Mouse (Mus musculus) retina, postnatal 7 days (tissue): ENCODE data around the gene Nomo1.

Experiments
- DNase-seq: peaks from one replicate; pipeline ENCODE4 v3.0.0-alpha.2; 2012; ENCODE audit warnings: low read depth, low spot score

Nomo1 gene

DNA sequence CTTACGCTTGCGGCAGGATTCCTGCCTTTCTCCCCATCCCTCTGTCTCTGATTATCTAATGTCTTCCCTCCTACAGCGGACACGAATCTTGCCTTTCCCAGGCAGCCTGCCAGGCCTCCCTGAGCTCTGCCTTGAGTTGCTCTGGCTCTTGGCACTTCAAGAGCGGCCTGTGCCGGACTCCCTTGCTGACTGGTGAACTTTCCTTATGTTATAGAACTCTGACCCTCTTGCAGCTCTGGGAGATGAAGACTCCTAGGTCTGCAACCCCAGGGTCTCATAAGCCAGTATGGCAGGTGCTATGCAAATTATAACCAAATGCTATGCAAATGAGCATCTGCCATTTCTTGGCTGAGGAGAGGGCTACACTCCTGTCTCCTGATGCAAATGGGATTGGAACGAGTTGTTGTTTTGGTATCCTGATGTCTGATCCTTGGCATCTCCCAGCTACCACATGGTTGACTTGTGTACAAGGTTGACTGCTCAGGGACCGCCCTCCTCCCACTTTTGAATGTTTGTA is 69.6 kb downstream of the Nomo1 start:
- DNase-seq, result no peak

DNA sequence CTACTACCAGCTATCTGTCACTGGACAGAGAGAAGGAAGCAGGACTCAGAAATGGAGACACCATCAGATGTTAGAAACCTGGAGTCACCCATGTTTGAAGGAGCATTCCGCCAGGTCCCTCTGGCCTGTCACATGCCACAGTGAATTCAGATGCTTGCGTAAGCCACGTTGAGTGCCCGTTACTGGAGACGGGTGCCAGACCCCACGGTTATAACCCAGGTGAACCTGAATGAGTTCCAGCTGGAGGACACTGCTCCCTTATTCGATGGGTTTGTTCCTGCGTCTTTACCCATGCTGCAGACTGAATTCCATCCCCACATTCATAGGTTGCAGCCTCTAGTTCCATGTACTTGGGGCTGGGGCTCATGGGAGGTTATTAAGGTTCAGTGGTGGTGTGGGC is 70.3 kb downstream of the Nomo1 start:
- no peak for DNase-seq

DNA sequence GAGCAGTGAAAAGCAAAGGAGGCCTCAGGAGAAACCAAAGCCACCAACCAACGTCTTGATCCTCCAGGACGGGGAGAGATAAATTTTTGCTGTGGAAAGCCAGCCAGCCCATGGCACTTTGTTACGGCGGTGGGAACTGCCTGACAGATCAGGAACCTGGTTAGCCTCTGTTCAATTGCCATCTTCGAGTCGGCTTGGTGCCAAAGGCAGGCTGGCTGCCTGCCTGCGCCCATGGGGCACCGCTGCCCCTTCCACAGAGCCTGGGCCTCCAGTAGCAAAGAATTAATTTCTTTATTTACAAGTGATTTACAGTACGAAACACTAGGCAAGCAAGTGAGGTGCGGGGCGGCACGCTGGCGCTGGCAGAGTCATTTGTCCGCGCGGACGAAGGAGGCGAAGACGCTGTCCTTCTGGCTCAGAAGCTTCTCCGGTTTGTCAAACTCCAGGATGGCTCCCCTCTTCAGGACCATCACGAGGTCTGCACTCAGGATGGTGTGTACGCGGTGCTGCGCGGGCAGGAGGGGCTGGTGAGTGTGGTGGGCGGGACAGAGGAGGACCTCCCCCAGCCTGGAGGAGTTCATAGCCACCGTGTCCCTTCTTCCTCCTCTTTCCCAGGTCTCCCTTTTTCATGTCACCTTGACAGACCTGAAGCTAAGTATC is 70.9 kb downstream of the Nomo1 start:
- no peak for DNase-seq

DNA sequence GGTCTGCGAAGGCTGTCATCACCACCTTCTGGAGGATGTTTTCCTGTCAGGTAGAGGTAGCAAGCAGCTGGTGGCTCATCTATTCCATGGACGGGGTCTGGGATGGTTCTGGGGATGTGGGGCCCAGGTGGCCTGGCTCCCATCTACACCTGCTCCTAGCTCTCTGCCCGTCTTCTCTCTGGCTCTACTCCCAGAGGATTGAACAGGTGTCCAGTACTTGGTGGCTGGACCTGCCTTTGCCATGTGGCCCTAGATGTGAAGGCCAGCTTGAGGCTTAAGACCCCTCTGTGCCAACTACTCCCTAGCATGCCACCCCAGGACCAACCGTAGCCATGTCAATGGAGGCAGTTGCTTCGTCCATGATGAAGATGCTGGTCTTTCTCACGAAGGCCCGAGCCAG is 72.0 kb downstream of the Nomo1 start:
- DNase-seq, result no peak

DNA sequence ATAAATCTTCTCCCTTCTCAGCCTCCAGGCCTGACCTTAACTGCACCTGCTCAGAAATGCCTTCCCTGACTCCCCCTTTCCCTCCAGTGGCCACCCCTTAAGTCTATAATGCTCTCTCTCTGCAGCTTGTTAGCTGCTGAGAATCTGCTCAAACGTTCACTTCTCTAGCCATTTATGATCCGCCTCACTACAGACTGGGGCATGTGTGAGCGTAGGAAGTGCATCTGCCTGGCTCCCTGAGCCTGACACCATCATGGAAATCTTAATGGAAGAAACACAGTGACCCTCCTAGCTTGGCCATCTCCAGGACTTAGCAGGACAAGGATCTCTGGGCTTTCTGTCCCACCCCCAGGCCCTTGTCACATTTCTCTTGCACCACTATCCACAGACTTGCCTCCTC is 76.6 kb downstream of the Nomo1 start:
- DNase-seq, result no peak

DNA sequence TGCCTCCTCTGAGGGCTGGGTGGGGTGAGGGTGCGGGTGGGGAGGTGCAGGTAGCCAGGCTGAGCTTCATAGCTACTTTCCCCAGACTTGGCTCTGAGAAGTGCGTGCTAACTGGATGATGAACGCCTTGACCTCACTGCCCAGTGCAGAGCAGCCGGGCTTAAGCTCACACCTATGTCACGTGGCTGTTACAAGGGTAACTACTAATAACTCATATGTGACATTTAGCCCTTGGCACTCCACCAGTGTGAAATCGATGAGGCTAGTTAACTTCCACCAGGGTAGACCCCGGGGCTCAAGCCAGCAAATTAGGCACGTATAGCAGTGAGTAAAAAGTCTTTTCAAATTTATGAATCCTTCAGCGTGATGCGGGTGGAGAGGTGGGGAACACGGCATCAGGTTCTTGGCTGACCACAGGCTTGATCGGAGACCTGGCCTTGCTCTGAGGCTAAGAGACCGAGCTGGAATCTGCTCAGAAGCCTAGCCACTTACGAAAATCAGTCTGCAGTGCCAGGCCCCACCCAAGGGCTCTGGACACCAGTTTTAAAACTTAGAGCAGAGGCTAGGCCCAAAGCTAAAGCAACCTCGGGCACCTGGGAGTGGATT is 77.8 kb downstream of the Nomo1 start:
- DNase-seq, result no peak

DNA sequence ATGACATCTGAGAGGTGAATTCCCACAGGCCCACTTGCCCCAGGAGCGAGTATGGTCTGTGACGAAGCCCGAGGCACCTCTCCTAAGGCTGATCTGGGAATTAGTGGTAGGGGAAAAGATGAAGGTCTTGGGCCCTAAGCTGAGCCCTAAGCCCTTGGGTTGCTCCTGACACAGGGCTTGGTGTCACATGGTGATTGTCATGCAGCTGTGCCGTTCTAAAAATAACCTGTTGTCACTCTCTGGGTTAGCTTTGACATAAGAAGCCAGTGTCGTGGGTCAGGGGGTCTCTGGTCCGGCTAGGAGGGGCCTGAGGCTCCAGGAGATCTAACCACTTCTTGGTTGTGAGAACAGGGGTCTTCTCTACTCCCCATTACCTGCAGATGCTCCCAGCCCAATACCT is 78.4 kb downstream of the Nomo1 start:
- no peak for DNase-seq

DNA sequence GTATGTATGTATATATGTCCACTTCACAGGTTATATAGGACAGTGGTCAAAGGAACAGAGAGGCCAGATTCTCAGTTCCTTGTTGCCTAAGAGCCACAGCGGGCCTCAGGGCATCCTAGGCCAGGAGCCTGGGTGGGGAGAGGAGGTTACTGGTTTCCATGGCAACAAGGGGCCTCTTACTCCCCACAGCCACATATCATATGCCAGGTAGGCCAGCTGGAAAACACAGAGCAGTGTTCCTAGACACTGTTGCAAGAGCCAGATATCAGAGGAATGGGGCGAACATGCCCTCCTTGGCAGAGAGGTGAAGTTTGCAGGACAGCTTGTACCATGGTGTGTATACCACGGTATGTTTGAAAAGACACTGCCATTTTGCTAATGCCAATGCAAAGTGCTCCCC is 79.9 kb downstream of the Nomo1 start:
- DNase-seq, result no peak

DNA sequence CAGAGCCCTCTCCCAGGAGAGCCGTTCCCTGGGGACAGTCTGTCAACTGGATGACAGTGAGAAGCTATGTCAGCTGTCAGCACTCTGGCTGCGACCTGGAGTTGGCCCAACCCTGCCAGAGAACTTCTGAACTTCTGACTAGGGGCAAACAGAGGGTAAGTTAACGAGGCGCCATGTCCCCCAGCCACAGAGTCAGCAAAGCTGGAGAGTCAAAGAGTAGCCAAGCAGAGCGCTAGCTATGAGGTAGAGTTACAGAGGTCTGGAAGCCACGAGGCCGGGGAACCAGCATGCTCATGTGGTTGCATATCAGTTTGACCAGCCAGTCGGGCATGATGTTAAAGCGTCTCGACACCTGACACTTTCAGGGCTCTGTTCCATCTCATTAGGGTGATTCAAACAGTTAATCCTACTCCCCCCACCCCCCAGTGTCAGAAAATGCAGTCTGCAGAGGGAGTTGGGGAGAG is 82.7 kb downstream of the Nomo1 start:
- no peak for DNase-seq

DNA sequence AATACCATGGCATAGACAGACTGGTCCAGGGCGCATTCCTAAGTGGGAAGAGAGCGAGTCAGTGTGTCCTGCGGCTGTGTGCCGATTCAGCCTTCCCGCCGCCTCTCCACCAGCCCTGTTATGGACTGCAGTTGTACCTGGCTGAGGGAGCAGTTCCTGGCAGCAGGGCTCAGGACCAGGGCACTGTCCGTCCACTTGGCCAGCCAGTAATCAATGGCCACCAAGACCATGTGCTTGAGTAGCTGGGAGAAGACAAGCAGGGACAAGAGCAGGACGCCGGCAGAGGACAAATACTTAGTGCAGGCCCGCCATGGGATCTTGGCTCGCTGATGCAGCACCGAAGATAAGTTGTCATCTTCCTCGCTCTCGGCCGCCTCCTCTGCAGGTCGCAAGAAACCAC is 83.5 kb downstream of the Nomo1 start:
- DNase-seq, result no peak

DNA sequence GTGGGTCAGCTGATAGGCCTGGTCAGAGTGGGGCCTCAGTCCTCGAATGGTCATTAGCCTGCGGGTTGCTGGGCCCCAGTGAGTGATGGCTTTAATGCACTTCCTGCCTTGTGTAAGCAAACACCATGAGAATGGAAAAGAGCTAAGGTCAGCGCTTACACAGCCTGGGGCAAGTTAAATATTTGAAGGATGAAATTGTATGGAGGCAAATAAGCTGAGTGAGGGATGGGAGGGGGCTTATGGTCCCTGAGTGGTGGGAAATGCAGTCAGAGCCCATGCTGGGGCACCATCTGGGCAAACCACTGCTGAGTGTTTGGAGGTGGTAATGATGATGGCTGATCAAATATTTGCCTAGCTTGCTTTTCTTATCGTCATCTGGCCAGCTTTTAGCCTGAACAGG is 89.5 kb downstream of the Nomo1 start:
- no peak for DNase-seq

DNA sequence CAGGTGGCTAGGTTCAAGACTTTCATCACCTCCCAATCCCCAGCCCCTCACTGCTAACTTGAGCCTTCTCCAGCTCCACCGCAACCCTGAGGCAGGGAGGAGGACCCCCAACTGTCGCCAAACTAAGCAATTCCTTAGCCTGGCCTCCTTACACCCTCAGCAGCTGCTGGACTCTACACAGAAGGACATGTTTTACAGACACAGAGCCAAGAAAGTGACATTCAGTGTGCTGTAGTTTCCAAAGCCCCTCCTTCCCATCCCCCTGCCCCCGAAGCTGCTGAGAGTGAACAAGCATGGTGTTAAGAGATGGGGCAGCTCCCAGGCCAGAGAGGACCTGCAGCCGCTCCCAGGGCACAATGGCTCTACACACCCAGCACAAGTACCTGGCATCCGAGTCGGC is 91.0 kb downstream of the Nomo1 start:
- no peak for DNase-seq

DNA sequence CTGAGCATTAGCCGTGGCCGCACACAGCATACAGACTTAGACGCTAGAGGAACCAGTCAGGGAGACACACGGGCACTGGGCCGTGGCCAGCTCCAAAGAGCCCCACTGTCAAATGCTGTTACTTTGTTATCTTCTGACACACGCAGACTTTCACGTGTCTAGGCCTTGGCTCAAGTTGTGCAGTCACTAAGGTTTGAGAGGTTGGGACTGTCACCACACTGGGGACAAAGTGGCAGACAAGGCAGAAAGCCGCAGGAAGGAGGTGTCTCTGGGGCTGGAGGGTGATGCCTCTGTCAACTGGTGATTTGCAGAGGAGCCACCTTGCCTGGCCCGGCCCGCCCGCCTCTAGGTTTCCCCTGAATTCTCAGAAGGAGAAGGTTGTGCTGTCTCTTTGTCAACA is 91.8 kb downstream of the Nomo1 start:
- no peak for DNase-seq

DNA sequence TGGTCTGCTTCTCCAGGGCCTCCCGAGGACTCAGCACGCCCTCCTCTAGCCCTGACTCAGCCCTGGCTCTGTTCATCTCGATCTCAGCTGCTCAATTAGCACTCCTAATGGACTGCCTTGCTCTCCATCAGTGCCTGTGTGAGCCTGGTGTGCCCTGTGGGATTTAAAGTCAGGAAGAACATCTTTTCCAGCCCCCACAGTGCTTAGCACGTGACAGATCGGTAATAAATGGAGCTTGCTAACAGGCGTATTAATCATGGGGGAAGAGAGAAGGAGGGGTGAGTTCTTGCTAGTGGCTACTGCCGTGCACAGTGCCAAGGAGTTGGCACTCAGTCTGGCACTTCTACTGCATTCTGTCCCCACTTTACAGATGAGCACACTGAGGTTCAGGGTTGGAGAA is 94.7 kb downstream of the Nomo1 start:
- DNase-seq, result no peak

DNA sequence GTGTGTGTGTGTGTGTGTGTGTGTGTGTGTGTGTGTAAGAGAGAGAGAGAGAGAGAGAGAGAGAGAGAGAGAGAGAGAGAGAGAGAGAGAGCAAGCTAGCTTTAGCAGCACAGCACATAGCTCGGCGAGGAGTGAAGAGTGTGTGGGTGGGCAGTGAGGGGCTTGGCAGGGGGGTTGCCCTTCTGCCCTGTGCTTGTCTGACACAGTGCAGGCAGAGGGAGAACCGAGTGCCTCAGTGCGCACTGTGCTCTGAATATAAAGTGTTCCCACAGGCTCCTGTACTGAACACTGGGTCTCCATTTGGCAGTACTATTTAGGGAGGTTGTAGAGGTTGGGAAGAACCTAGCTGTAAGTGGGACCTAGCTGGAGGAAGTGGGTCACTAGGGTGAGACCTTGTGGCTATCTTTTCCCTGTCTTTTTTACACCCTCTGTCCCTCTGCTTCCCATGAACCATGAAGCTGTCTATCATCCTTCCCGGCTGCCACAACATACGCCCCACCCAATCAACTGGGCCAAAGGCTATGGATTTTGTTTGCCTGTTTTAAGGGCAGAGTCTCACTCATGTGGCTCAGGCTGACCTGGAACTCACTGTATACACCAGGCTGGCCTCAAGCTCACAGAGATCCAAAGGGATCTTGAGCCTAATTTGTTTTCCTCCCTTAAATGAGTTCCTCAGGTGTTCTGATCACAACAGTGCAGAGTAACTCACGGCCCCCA is 96.1 kb downstream of the Nomo1 start:
- no peak for DNase-seq

DNA sequence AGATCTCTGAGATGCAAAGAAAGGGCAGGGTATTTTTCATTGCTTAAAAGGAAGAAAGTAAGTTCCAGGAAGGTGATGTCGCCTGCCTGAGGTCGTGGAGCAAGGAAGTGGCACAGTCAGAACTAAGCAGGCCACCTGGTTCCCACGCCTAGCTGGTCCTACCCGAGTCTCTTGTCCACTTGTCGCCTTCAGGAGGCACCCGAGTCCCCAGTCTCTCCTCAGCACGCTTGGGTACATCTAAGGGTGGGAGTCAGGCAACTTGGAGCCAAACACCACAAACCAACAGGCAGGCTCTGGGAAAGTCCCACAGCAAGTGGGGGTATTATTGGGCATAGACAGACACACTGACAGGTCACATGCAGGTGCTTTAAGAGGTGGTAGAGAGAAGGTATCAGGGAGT is 97.2 kb downstream of the Nomo1 start:
- DNase-seq, result no peak

DNA sequence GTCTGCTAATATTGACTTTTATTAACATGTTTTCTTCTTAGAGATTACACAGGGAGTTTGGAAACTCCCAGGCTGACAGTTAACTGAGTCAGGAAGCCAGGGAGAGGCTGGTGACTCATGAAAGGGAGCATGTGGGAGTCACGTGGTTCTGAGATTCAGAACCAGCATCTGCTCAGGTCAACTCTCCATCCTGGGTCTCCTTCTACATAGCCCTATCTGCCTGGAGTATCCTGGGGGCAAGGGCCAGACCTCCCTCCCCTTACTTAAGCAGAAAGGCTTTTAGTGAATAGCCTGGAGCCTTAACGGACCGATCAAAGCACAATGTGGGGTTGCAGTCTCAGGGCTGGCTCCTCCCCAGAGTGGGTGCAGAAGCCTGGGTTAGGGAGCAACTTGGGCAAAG is 97.8 kb downstream of the Nomo1 start:
- no peak for DNase-seq

DNA sequence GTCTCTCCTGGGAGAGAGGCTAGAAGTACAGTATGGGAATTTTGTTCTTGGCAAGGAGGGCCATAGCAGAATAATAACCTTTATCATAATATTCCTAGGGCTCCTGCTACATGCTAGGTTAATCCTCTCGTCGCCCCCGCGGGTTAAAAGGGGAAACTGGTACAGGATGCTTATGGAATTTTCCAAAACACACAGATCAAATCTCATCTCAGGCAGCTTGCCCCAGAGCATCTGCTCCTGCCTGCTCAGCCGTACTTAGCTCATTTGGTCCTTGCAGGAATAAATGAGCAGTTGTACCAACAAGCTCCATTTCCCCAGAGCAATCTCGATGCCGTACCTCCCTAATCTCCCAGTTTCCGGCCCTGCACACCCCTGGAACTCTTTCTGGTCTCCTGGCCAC is 98.3 kb downstream of the Nomo1 start:
- DNase-seq, result no peak

DNA sequence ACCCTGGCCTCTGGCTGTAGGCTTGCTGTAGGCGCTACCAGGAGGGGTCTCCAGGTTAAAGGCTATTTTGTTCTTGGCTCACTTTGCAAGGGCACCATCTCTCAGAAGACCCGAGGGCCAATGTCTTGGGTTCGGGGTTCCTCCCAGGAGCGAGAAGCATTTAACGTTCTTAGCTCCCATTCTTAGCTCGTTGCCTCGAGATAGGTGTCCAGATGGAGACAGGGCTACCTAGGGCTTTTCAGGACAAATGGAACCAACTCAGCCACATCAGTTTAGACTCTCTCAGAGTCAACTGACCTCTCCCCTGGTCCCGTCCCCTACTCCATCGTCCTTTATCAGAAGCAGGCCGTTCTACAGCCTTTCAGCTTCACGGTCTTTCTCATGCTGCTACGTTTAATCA is 98.7 kb downstream of the Nomo1 start:
- no peak for DNase-seq
